Mouse (Mus musculus): ENCODE results near the gene H2-M10.6.

- no peak for TF ChIP-seq POLR2A (IDR thresholded peaks at IDR 0.05; ENCODE audit: insufficient read depth, low read length)
- TF ChIP-seq EP300 (IDR thresholded peaks at IDR 0.05; ENCODE audit: insufficient read depth, low read depth, low read length), result no peak
- no peak for TF ChIP-seq CTCF (IDR thresholded peaks at IDR 0.05; ENCODE audit: low read depth, low read length)
Measured at GRCm38 (mm10) chr17:36828488-36828887, 16.5 kb downstream of the H2-M10.6 start.

Data from ES-Bruce4 (cell line).